Mouse (Mus musculus) T-helper 1 cell (primary cell): ENCODE results near the gene Emilin3.

Experiments used
- in situ Hi-C: fragments of 300-600 bp; cut with MboI, MseI; formaldehyde crosslinking; loops from one replicate; pipeline ENCODE4 v1.15.1; 2025; ENCODE audit warnings: high pct_unique_total_duplicates

Emilin3 gene

GRCm38 (mm10) chr2:160916714-160917113 is 4.6 kb upstream of the Emilin3 start:
- in situ Hi-C loops, result no loop called here

GRCm38 (mm10) chr2:160915821-160916610 is 3.9 kb upstream of the Emilin3 start:
- in situ Hi-C loops, result no loop called here

GRCm38 (mm10) chr2:160914656-160915055 is 2.5 kb upstream of the Emilin3 start:
- in situ Hi-C loops, result no loop called here

- in situ Hi-C loops, result no loop called here
These were observed 448 bp downstream of the Emilin3 start for GRCm38 (mm10) chr2:160911558-160912201.

- in situ Hi-C loops, result no loop called here
These were observed 1.5 kb downstream of the Emilin3 start for GRCm38 (mm10) chr2:160910633-160911032.

GRCm38 (mm10) chr2:160908607-160909006 is 3.5 kb downstream of the Emilin3 start:
- in situ Hi-C loops, result no loop called here

- in situ Hi-C loops, result no loop called here
These were observed 6.0 kb downstream of the Emilin3 start for GRCm38 (mm10) chr2:160906101-160906500.

- in situ Hi-C loops, result no loop called here
These were observed 6.8 kb downstream of the Emilin3 start for GRCm38 (mm10) chr2:160905301-160905700.

- in situ Hi-C loops, result no loop called here
These were observed 10.3 kb downstream of the Emilin3 start for GRCm38 (mm10) chr2:160901656-160902412.

GRCm38 (mm10) chr2:160891697-160892096 is 20.4 kb downstream of the Emilin3 start:
- in situ Hi-C loops, result loop anchor here (25.0 kb wide), 1 partner anchor 129 kb away; no protein-coding TSS in a partner anchor

- in situ Hi-C loops, result loop anchor here (25.0 kb wide), 1 partner anchor 129 kb away; no protein-coding TSS in a partner anchor
These were observed 21.1 kb downstream of the Emilin3 start for GRCm38 (mm10) chr2:160891045-160891444.

GRCm38 (mm10) chr2:160887859-160888258 is 24.3 kb downstream of the Emilin3 start:
- in situ Hi-C loops, result loop anchor here (25.0 kb wide), 1 partner anchor 126 kb away; no protein-coding TSS in a partner anchor

- in situ Hi-C loops, result loop anchor here (25.0 kb wide), 1 partner anchor 125 kb away; no protein-coding TSS in a partner anchor
These were observed 24.8 kb downstream of the Emilin3 start for GRCm38 (mm10) chr2:160887284-160887683.

GRCm38 (mm10) chr2:160886221-160886620 is 25.9 kb downstream of the Emilin3 start:
- in situ Hi-C loops, result loop anchor here (25.0 kb wide), 1 partner anchor 124 kb away; no protein-coding TSS in a partner anchor

- in situ Hi-C loops, result loop anchor here (5.0 to 25.0 kb wide), 2 partner anchors 123 to 283 kb away; no protein-coding TSS in a partner anchor
These were observed 27.3 kb downstream of the Emilin3 start for GRCm38 (mm10) chr2:160884830-160885229.

GRCm38 (mm10) chr2:160883912-160884311 is 28.2 kb downstream of the Emilin3 start:
- in situ Hi-C loops, result loop anchor here (5.0 to 25.0 kb wide), 2 partner anchors 122 to 282 kb away; no protein-coding TSS in a partner anchor

GRCm38 (mm10) chr2:160882436-160882835 is 29.7 kb downstream of the Emilin3 start:
- in situ Hi-C loops, result loop anchor here (5.0 to 25.0 kb wide), 2 partner anchors 120 to 280 kb away; no protein-coding TSS in a partner anchor

- in situ Hi-C loops, result loop anchor here (5.0 to 25.0 kb wide), 2 partner anchors 119 to 279 kb away; no protein-coding TSS in a partner anchor
These were observed 30.5 kb downstream of the Emilin3 start for GRCm38 (mm10) chr2:160881462-160882101.

- in situ Hi-C loops, result loop anchor here (5.0 to 25.0 kb wide), 2 partner anchors 118 to 278 kb away; no protein-coding TSS in a partner anchor
These were observed 31.5 kb downstream of the Emilin3 start, which contains the start of gene Lpin3 for GRCm38 (mm10) chr2:160880453-160881195. TSS of gene Lpin3 (plus strand) at chr2:160880670.

- in situ Hi-C loops, result loop anchor here (25.0 kb wide), 1 partner anchor 114 kb away; no protein-coding TSS in a partner anchor
These were observed 36.0 kb downstream of the Emilin3 start for GRCm38 (mm10) chr2:160876115-160876514.
